Mouse (Mus musculus): Measurements from ENCODE around the gene Rbp4. TPM values are rescaled to one million over a fixed set of nuclear protein-coding genes. Genes with fewer than 3 reads are reported as not detected.

The Rbp4 gene
- polyA plus RNA-seq (2014; fragmentation: Nextera tagmentation; extraction: Ambion mirVana), result 11.1 and 12.7 TPM in 2 replicates

DNA sequence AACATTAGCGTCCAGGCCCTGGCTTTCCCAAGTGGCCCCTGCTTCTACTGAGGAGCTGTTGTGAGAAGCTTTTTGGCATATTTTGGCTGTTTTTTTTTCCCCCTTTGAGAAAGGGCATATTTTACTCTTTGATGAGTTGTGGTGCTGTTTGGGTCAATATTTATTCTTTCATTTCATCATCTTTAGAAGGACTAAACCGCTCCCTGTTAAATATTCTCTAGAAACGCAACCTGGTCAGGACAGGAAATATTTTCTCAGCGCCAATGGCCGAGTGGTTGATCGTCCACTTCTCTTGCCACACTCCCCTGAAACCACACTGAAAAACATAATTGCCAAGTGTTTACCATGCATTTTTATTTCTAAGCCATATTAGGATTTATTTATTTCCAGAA, at the start of gene Rbp4:
Gene Rbp4, minus strand, starts transcription at position 63 of the 392 bp plus-strand sequence.
- peak within 1 kb of the TSS; percentile 50 for H3K4me3 ChIP-seq (ENCODE audit: low read depth, low read length)
- WGBS, result 50% methylated on average over 6 of the region's 6 CpGs
- no peak for TF ChIP-seq CTCF (IDR thresholded peaks at IDR 0.05; ENCODE audit: low read depth)
- peak within 1 kb of the TSS; percentile 88 for H3K4me2 ChIP-seq
- H3K9me3 ChIP-seq (ENCODE audit: low read depth, low read length), result no peaks in the 10 kb centered on the region
- peak within 1 kb of the TSS; percentile 61 for H3K9ac ChIP-seq
- peaks cover 19% of the 10 kb centered on the region; the same call in 1 of the 2 replicates for H3K27me3 ChIP-seq (ENCODE audit: insufficient read depth, low read length)
- DNase-seq (peak; percentile 5), ATAC-seq (ENCODE audit: insufficient read depth) (no peak)
- no peaks in the 10 kb centered on the region for H3K4me1 ChIP-seq (ENCODE audit: insufficient read depth)
- no peaks in the 10 kb centered on the region for H3K36me3 ChIP-seq (ENCODE audit: insufficient read depth)
- peak within 1 kb of the TSS; percentile 24; the same call in 1 of the 2 replicates for H3K27ac ChIP-seq (ENCODE audit: low read depth)

DNA sequence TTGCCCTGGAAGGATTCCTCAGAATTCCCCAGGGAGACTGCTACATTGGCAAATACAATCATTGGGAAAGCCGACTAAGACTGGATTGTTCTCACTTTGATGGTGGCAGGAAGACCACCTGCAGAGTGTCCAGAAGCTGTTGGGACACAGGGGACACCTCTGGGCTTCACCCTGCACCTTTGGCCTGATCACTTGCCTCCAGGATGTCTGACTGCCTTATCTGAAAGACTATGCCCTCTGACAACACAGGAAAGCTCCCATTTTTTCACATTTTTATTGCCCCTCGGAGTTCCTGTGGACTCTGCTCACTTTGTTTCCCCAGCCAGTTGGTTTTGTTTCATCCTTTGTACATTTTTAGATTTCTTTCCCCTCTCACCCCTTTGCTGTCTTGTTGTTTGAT, 39.6 kb upstream of the Rbp4 start:
- Histone ChIP-seq H3K9ac (no peak overlapping the region), H3K27me3 (ENCODE audit: insufficient read depth, low read length) (no peaks in the 10 kb centered on the region), H3K4me1 (ENCODE audit: insufficient read depth) (no peaks in the 10 kb centered on the region), H3K4me2 (no peak overlapping the region), H3K36me3 (ENCODE audit: insufficient read depth) (no peaks in the 10 kb centered on the region), H3K4me3 (ENCODE audit: low read depth, low read length) (no peak overlapping the region), H3K27ac (ENCODE audit: low read depth) (no peak overlapping the region), H3K9me3 (ENCODE audit: low read depth, low read length) (no peaks in the 10 kb centered on the region)
- ATAC-seq (ENCODE audit: insufficient read depth) (no peak), DNase-seq (no peak)
- WGBS, result 56% methylated on average over 2 of the region's 2 CpGs
- no peak for TF ChIP-seq CTCF (IDR thresholded peaks at IDR 0.05; ENCODE audit: low read depth)

- H3K4me1 ChIP-seq (ENCODE audit: insufficient read depth), result no peaks in the 10 kb centered on the region
- H3K4me3 ChIP-seq (ENCODE audit: low read depth, low read length), result no peak overlapping the region
- no peak overlapping the region for H3K9ac ChIP-seq
- no peaks in the 10 kb centered on the region for H3K27me3 ChIP-seq (ENCODE audit: insufficient read depth, low read length)
- WGBS, result 74% methylated on average over 21 of the region's 21 CpGs
- no peak for TF ChIP-seq CTCF (IDR thresholded peaks at IDR 0.05; ENCODE audit: low read depth)
- H3K36me3 ChIP-seq (ENCODE audit: insufficient read depth), result no peaks in the 10 kb centered on the region
- DNase-seq, result no peak
- no peak for ATAC-seq (ENCODE audit: insufficient read depth)
- H3K9me3 ChIP-seq (ENCODE audit: low read depth, low read length), result no peaks in the 10 kb centered on the region
- no peak overlapping the region for H3K4me2 ChIP-seq
- H3K27ac ChIP-seq (ENCODE audit: low read depth), result no peak overlapping the region
Observed at GRCm38 (mm10) chr19:38161648-38162354, 36.7 kb upstream of the Rbp4 start.

DNA sequence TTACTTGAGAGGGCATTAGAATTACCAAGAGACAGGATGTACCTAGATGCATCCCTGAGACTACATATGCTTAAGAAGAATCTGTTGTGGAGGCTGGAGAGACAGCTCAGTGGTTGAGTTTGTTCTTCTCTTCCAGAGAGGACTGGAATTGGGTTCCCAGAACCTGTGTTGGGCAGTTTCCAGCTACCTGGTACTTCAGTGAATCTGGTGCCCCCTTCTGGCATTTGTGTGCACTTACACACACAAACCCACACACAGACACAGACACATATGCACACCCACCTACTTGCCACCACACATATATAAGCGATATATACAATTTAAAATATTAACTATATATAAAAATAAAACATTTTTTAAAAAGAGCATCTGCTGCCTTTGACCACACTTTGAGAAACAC, 31.2 kb upstream of the Rbp4 start:
- Histone ChIP-seq H3K27ac (ENCODE audit: low read depth) (no peak overlapping the region), H3K9ac (no peak overlapping the region), H3K4me1 (ENCODE audit: insufficient read depth) (no peaks in the 10 kb centered on the region), H3K4me2 (no peak overlapping the region), H3K9me3 (ENCODE audit: low read depth, low read length) (no peaks in the 10 kb centered on the region), H3K36me3 (ENCODE audit: insufficient read depth) (no peaks in the 10 kb centered on the region), H3K4me3 (ENCODE audit: low read depth, low read length) (no peak overlapping the region), H3K27me3 (ENCODE audit: insufficient read depth, low read length) (no peaks in the 10 kb centered on the region)
- no peak for TF ChIP-seq CTCF (IDR thresholded peaks at IDR 0.05; ENCODE audit: low read depth)
- DNase-seq (no peak), ATAC-seq (ENCODE audit: insufficient read depth) (no peak)
- WGBS, result 97% methylated on average over 1 of the region's 1 CpGs

- Histone ChIP-seq H3K4me2 (no peak overlapping the region), H3K9me3 (ENCODE audit: low read depth, low read length) (no peaks in the 10 kb centered on the region), H3K27me3 (ENCODE audit: insufficient read depth, low read length) (no peaks in the 10 kb centered on the region), H3K36me3 (ENCODE audit: insufficient read depth) (no peaks in the 10 kb centered on the region), H3K9ac (no peak overlapping the region), H3K27ac (ENCODE audit: low read depth) (no peak overlapping the region), H3K4me3 (ENCODE audit: low read depth, low read length) (no peak overlapping the region), H3K4me1 (ENCODE audit: insufficient read depth) (no peaks in the 10 kb centered on the region)
- no peak for TF ChIP-seq CTCF (IDR thresholded peaks at IDR 0.05; ENCODE audit: low read depth)
- ATAC-seq (ENCODE audit: insufficient read depth) (no peak), DNase-seq (no peak)
- 60% methylated on average over 4 of the region's 4 CpGs for WGBS
Observed at GRCm38 (mm10) chr19:38143540-38144271, 18.6 kb upstream of the Rbp4 start.

DNA sequence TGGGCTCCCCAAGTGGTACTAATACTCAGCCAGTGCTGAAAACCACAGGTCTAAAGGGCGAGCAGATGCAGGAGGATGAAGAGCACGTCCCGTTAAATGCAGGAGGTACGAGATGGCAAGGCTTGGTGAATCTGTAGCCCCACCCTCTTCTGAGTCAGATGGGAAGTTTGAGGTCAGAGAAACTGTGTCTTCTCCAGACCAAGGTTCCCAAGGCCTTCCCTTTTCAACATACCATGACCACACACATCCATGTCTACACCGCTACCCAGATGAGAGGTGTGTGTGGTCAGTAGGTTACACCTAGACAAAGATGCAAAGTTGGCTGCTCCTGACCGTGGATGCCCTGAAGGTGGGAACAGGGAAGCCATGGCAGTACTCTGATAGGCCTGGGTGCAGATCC, 9.7 kb upstream of the Rbp4 start:
- Histone ChIP-seq H3K9me3 (ENCODE audit: low read depth, low read length) (no peaks in the 10 kb centered on the region), H3K4me2 (no peak overlapping the region), H3K27me3 (ENCODE audit: insufficient read depth, low read length) (no peaks in the 10 kb centered on the region), H3K27ac (ENCODE audit: low read depth) (no peak overlapping the region), H3K36me3 (ENCODE audit: insufficient read depth) (no peaks in the 10 kb centered on the region), H3K9ac (no peak overlapping the region), H3K4me1 (ENCODE audit: insufficient read depth) (no peaks in the 10 kb centered on the region), H3K4me3 (ENCODE audit: low read depth, low read length) (no peak overlapping the region)
- WGBS, result 78% methylated on average over 6 of the region's 6 CpGs
- ATAC-seq (ENCODE audit: insufficient read depth) (no peak), DNase-seq (no peak)
- no peak for TF ChIP-seq CTCF (IDR thresholded peaks at IDR 0.05; ENCODE audit: low read depth)

GRCm38 (mm10) chr19:38133986-38134385, 8.9 kb upstream of the Rbp4 start:
- H3K36me3 ChIP-seq (ENCODE audit: insufficient read depth), result no peaks in the 10 kb centered on the region
- WGBS, result 28% methylated on average over 11 of the region's 11 CpGs

More at GRCm38 (mm10) chr19:38133986-38134385, 8.9 kb upstream of the Rbp4 start:
- Histone ChIP-seq H3K4me1 (ENCODE audit: insufficient read depth) (no peaks in the 10 kb centered on the region), H3K27me3 (ENCODE audit: insufficient read depth, low read length) (no peaks in the 10 kb centered on the region), H3K9me3 (ENCODE audit: low read depth, low read length) (no peaks in the 10 kb centered on the region), H3K27ac (ENCODE audit: low read depth) (no peak overlapping the region), H3K9ac (no peak overlapping the region), H3K4me3 (ENCODE audit: low read depth, low read length) (no peak overlapping the region), H3K4me2 (no peak overlapping the region)
- ATAC-seq (ENCODE audit: insufficient read depth) (no peak), DNase-seq (no peak)
- no peak for TF ChIP-seq CTCF (IDR thresholded peaks at IDR 0.05; ENCODE audit: low read depth)
